Mouse (Mus musculus): Measurements from ENCODE around the gene Scg3. TPM values are rescaled to one million over a fixed set of nuclear protein-coding genes. Genes with fewer than 3 reads are reported as not detected.

The Scg3 gene
- total and polyA plus RNA-seq, 3 experiments: not detected

- no peak for DNase-seq (ENCODE audit: low read depth, low spot score)
- H3K4me1 ChIP-seq (ENCODE audit: control insufficient read depth in 1 of 2, insufficient read depth in 2 of 2, low read length in 2 of 2): no peaks in the 10 kb centered on the region
- H3K9me3 ChIP-seq (replicated peaks; ENCODE audit: insufficient read depth, low read length): no peaks in the 10 kb centered on the region
- H3K79me2 ChIP-seq (ENCODE audit: control insufficient read depth, insufficient read depth, low read length, poor library complexity): no peaks in the 10 kb centered on the region
- H3K27me3 ChIP-seq (ENCODE audit: control insufficient read depth in 1 of 2, insufficient read depth in 2 of 2, low read length in 2 of 2): no peaks in the 10 kb centered on the region
- TF ChIP-seq POLR2AphosphoS2 (IDR thresholded peaks at IDR 0.05; ENCODE audit: low read length) (no peak), POLR2A (IDR thresholded peaks at IDR 0.05; ENCODE audit: control insufficient read depth in 1 of 2, insufficient read depth in 1 of 2, low read depth in 1 of 2, low read length in 2 of 2, poor library complexity in 1 of 2) (no peak), CHD2 (IDR thresholded peaks at IDR 0.05; ENCODE audit: low read length) (no peak), ZNF384 (IDR thresholded peaks at IDR 0.05; ENCODE audit: low read depth, low read length) (no peak), CHD1 (IDR thresholded peaks at IDR 0.05; ENCODE audit: low read depth, low read length) (no peak), SMC3 (IDR thresholded peaks at IDR 0.05; ENCODE audit: low read depth, low read length) (no peak), KAT2A (conservative IDR thresholded peaks at IDR 0.05; ENCODE audit: low read depth, low read length) (no peak), JUND (IDR thresholded peaks at IDR 0.05; ENCODE audit: low read depth, low read length) (no peak), MYC (IDR thresholded peaks at IDR 0.05; ENCODE audit: low read depth, low read length) (no peak), MEF2A (IDR thresholded peaks at IDR 0.05; ENCODE audit: extremely low read depth, insufficient replicate concordance, low read depth, low read length, poor library complexity, severe bottlenecking) (no peak), MAZ (IDR thresholded peaks at IDR 0.05; ENCODE audit: low read depth, low read length) (no peak), E2F4 (IDR thresholded peaks at IDR 0.05; ENCODE audit: borderline replicate concordance, low read depth, low read length) (no peak), BHLHE40 (IDR thresholded peaks at IDR 0.05; ENCODE audit: borderline replicate concordance, low read depth, low read length) (no peak), TBP (IDR thresholded peaks at IDR 0.05; ENCODE audit: low read depth, low read length) (no peak), USF2 (IDR thresholded peaks at IDR 0.05; ENCODE audit: borderline replicate concordance in 1 of 2, insufficient read depth in 1 of 2, low read depth in 1 of 2, low read length in 2 of 2) (no peak), GATA1 (IDR thresholded peaks at IDR 0.05; ENCODE audit: low read depth, low read length) (no peak), TCF12 (IDR thresholded peaks at IDR 0.05; ENCODE audit: low read depth, low read length) (no peak), MXI1 (IDR thresholded peaks at IDR 0.05; ENCODE audit: low read depth, low read length) (no peak), EP300 (IDR thresholded peaks at IDR 0.05; ENCODE audit: low read depth in 1 of 2, low read length in 2 of 2) (no peak)
- H3K9ac ChIP-seq (ENCODE audit: control insufficient read depth, low read depth, low read length, poor library complexity, severe bottlenecking): no peak overlapping the region
- H3K36me3 ChIP-seq (ENCODE audit: control insufficient read depth in 1 of 2, insufficient read depth in 2 of 2, low read length in 2 of 2): no peaks in the 10 kb centered on the region
- no peak overlapping the region for H3K4me3 ChIP-seq (ENCODE audit: control insufficient read depth in 1 of 2, insufficient read depth in 1 of 2, low read depth in 2 of 2, low read length in 2 of 2)
- no peak overlapping the region for H3K27ac ChIP-seq (ENCODE audit: control insufficient read depth, low read depth, low read length)
Measured at GRCm38 (mm10) chr9:75719481-75719880, 35.6 kb upstream of the Scg3 start.

GRCm38 (mm10) chr9:75684772-75685171 lies 916 bp upstream of the Scg3 start:
- TF ChIP-seq SIN3A (IDR thresholded peaks at IDR 0.05; ENCODE audit: low read length): no peak
- no peak for TF ChIP-seq TCF12 (IDR thresholded peaks at IDR 0.05; ENCODE audit: low read depth, low read length)
- TF ChIP-seq GATA1 (IDR thresholded peaks at IDR 0.05; ENCODE audit: low read depth, low read length): no peak
- no peak for TF ChIP-seq POLR2A (IDR thresholded peaks at IDR 0.05; ENCODE audit: control insufficient read depth in 1 of 2, insufficient read depth in 1 of 2, low read depth in 1 of 2, low read length in 2 of 2, poor library complexity in 1 of 2)
- no peak for TF ChIP-seq MAFK (IDR thresholded peaks at IDR 0.05; ENCODE audit: borderline replicate concordance, low read depth, low read length)
- TF ChIP-seq EP300 (IDR thresholded peaks at IDR 0.05; ENCODE audit: low read depth in 1 of 2, low read length in 2 of 2): no peak
- no peak for TF ChIP-seq NRF1 (IDR thresholded peaks at IDR 0.05; ENCODE audit: insufficient read depth, low read depth, low read length, poor library complexity, severe bottlenecking)
- no peak for TF ChIP-seq CHD2 (IDR thresholded peaks at IDR 0.05; ENCODE audit: low read length)
- no peak for TF ChIP-seq SMC3 (IDR thresholded peaks at IDR 0.05; ENCODE audit: low read depth, low read length)
- no peak for TF ChIP-seq MAX (IDR thresholded peaks at IDR 0.05; ENCODE audit: low read length)
- no peak for TF ChIP-seq GABPA (IDR thresholded peaks at IDR 0.05; ENCODE audit: low read depth, low read length)
- TF ChIP-seq RCOR1 (IDR thresholded peaks at IDR 0.05; ENCODE audit: low read depth, low read length): no peak
- no peak for TF ChIP-seq MXI1 (IDR thresholded peaks at IDR 0.05; ENCODE audit: low read depth, low read length)
- no peak for DNase-seq (ENCODE audit: low read depth, low spot score)
- H3K36me3 ChIP-seq (ENCODE audit: control insufficient read depth in 1 of 2, insufficient read depth in 2 of 2, low read length in 2 of 2): no peaks in the 10 kb centered on the region
- no peaks in the 10 kb centered on the region for H3K4me1 ChIP-seq (ENCODE audit: control insufficient read depth in 1 of 2, insufficient read depth in 2 of 2, low read length in 2 of 2)
- H3K4me3 ChIP-seq (ENCODE audit: control insufficient read depth in 1 of 2, insufficient read depth in 1 of 2, low read depth in 2 of 2, low read length in 2 of 2): no peak overlapping the region
- no peaks in the 10 kb centered on the region for H3K79me2 ChIP-seq (ENCODE audit: control insufficient read depth, insufficient read depth, low read length, poor library complexity)
- no peaks in the 10 kb centered on the region for H3K9me3 ChIP-seq (replicated peaks; ENCODE audit: insufficient read depth, low read length)
- no peak overlapping the region for H3K27ac ChIP-seq (ENCODE audit: control insufficient read depth, low read depth, low read length)
- H3K9ac ChIP-seq (ENCODE audit: control insufficient read depth, low read depth, low read length, poor library complexity, severe bottlenecking): no peak overlapping the region
- H3K27me3 ChIP-seq (ENCODE audit: control insufficient read depth in 1 of 2, insufficient read depth in 2 of 2, low read length in 2 of 2): no peaks in the 10 kb centered on the region
